Mouse (Mus musculus): Measurements from ENCODE around the gene Sarnp. TPM values are rescaled to one million over a fixed set of nuclear protein-coding genes. Genes with fewer than 3 reads are reported as not detected.

The Sarnp gene
- polyA plus RNA-seq, 1 experiment from 2014 or later, result 233 TPM

DNA sequence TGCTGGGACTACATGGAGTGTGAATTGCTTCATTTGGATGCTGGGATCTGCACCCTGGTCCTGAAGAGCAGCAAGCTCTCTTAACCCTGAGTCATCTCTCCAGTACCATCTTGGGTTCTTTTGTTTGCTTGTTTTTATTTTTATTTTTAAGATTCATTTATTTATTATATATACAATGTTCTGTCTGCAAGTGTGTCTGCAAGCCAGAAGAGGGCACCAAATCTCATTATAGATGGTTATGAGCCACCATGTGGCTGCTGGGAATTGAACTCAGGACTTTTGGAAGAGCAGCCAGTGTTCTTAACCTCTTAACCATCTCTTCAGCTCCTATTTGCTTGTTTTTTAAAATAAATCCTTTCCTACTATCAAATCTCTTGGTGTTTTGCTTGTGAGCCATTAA lies 20.3 kb downstream of the Sarnp start:
- H3K9ac ChIP-seq (ENCODE audit: low read length), result no peak overlapping the region
- DNase-seq (ENCODE audit: low spot score) (no peak), ATAC-seq (ENCODE audit: insufficient read depth, low FRiP score, low TSS enrichment) (no peak)
- no peak overlapping the region for H3K27ac ChIP-seq (ENCODE audit: low read depth, low read length)
- no peaks in the 10 kb centered on the region for H3K4me1 ChIP-seq (ENCODE audit: control insufficient read depth, insufficient read depth, low read length)
- H3K4me3 ChIP-seq (ENCODE audit: low read depth, low read length), result no peak overlapping the region
- H3K27me3 ChIP-seq (ENCODE audit: control insufficient read depth, insufficient read depth, low read length), result no peaks in the 10 kb centered on the region
- H3K4me2 ChIP-seq (ENCODE audit: low read depth), result no peak overlapping the region
- H3K36me3 ChIP-seq (ENCODE audit: control insufficient read depth, insufficient read depth, low read length), result peaks cover 13% of the 10 kb centered on the region
- H3K9me3 ChIP-seq (ENCODE audit: control insufficient read depth, low read length), result no peaks in the 10 kb centered on the region

DNA sequence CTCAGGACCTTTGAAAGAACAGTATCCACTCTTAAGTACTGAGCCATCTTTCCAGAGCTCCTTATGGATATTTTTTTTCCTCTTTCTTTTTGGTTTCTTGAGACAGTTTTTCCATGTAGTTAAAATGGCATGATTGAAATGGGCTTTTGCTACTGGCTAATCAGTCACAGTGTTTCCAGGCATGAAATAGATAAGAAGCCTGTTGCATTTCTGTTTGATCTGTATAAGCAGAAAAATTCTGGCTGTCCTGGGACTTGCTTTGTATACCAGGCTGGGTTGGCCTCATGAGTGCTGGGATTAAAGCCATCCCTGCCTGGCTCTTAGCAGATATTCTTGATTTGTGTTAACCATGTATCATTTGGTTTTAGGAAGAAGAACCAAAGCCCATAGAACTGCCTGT lies 22.3 kb downstream of the Sarnp start:
- Histone ChIP-seq H3K36me3 (ENCODE audit: control insufficient read depth, insufficient read depth, low read length) (peaks cover 12% of the 10 kb centered on the region), H3K27ac (ENCODE audit: low read depth, low read length) (no peak overlapping the region)
- no peak for ATAC-seq (ENCODE audit: insufficient read depth, low FRiP score, low TSS enrichment)

DNA sequence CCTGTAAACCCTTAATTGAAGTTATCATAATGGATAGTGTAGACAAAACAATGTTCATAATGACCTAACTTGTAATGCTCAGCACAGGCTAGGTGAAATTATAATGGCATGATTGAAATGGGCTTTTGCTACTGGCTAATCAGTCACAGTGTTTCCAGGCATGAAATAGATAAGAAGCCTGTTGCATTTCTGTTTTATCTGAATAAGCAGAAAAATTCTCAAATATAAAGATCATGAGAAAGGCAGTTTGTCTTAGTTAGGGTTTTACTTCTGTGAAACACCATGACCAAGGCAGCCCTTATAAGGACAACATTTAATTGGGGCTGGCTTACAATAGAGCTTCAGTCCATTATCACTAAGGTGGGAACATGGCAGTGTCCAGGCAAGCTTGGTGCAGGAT lies 23.5 kb downstream of the Sarnp start:
- Histone ChIP-seq H3K27ac (ENCODE audit: low read depth, low read length) (no peak overlapping the region), H3K36me3 (ENCODE audit: control insufficient read depth, insufficient read depth, low read length) (peaks cover 12% of the 10 kb centered on the region), H3K4me2 (ENCODE audit: low read depth) (no peak overlapping the region), H3K9me3 (ENCODE audit: control insufficient read depth, low read length) (no peaks in the 10 kb centered on the region), H3K4me3 (ENCODE audit: low read depth, low read length) (no peak overlapping the region), H3K9ac (ENCODE audit: low read length) (no peak overlapping the region), H3K4me1 (ENCODE audit: control insufficient read depth, insufficient read depth, low read length) (no peaks in the 10 kb centered on the region), H3K27me3 (ENCODE audit: control insufficient read depth, insufficient read depth, low read length) (no peaks in the 10 kb centered on the region)
- ATAC-seq (ENCODE audit: insufficient read depth, low FRiP score, low TSS enrichment) (no peak), DNase-seq (ENCODE audit: low spot score) (no peak)

More for the DNA sequence above, 22.3 kb downstream of the Sarnp start:
- DNase-seq (ENCODE audit: low spot score), result no peak
- no peaks in the 10 kb centered on the region for H3K27me3 ChIP-seq (ENCODE audit: control insufficient read depth, insufficient read depth, low read length)
- no peak overlapping the region for H3K4me2 ChIP-seq (ENCODE audit: low read depth)
- no peak overlapping the region for H3K9ac ChIP-seq (ENCODE audit: low read length)
- H3K9me3 ChIP-seq (ENCODE audit: control insufficient read depth, low read length), result no peaks in the 10 kb centered on the region
- no peaks in the 10 kb centered on the region for H3K4me1 ChIP-seq (ENCODE audit: control insufficient read depth, insufficient read depth, low read length)
- H3K4me3 ChIP-seq (ENCODE audit: low read depth, low read length), result no peak overlapping the region

DNA sequence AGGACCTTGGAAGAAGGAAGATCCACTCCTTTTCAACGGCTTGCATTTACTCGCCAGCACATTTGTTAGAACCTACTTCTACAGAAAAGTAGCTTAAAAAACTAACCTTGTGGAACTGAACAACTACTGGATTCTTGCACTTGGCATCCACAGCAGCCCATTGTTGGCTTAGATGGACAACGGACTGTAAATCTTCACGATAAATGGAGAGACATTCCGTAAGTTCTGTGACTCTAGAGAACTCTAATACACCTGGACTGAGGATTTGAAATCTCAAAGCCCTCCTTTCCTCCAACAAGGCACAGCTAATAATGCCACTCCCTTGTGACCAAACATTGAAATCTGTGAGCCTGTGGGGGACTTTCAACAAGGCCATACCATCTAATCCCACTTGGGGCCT lies 26.1 kb downstream of the Sarnp start:
- Histone ChIP-seq H3K27me3 (ENCODE audit: control insufficient read depth, insufficient read depth, low read length) (no peaks in the 10 kb centered on the region), H3K4me1 (ENCODE audit: control insufficient read depth, insufficient read depth, low read length) (no peaks in the 10 kb centered on the region), H3K27ac (ENCODE audit: low read depth, low read length) (no peak overlapping the region), H3K36me3 (ENCODE audit: control insufficient read depth, insufficient read depth, low read length) (peaks cover 8% of the 10 kb centered on the region), H3K9me3 (ENCODE audit: control insufficient read depth, low read length) (no peaks in the 10 kb centered on the region), H3K4me3 (ENCODE audit: low read depth, low read length) (no peak overlapping the region), H3K9ac (ENCODE audit: low read length) (no peak overlapping the region), H3K4me2 (ENCODE audit: low read depth) (no peak overlapping the region)
- 94% methylated on average over 5 of the region's 5 CpGs for WGBS
- ATAC-seq (ENCODE audit: insufficient read depth, low FRiP score, low TSS enrichment), result no peak
- no peak for DNase-seq (ENCODE audit: low spot score)

DNA sequence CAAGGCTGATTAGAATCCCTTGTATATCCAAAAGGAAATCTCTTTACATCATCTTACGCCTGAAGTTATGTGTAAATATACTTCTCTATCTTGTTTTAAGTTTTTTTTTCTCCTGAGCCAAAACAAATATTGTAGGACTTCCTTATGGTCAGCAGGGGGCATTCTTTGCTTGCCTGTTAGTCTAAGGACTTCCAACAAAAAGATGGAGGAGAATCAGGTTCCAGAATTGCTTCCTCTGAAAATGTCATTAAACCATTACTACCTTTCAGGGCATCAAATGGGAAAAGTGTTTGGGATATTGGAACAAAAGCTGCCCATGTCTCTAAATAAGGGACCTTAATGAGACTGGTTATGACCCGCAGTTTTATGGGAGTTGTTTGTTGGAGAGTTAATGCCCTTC lies 28.4 kb downstream of the Sarnp start:
- peaks cover 8% of the 10 kb centered on the region for H3K36me3 ChIP-seq (ENCODE audit: control insufficient read depth, insufficient read depth, low read length)
- H3K4me1 ChIP-seq (ENCODE audit: control insufficient read depth, insufficient read depth, low read length), result no peaks in the 10 kb centered on the region
- H3K27me3 ChIP-seq (ENCODE audit: control insufficient read depth, insufficient read depth, low read length), result no peaks in the 10 kb centered on the region
- DNase-seq (ENCODE audit: low spot score) (peak; percentile 31), ATAC-seq (ENCODE audit: insufficient read depth, low FRiP score, low TSS enrichment) (no peak)
- no peak overlapping the region for H3K4me3 ChIP-seq (ENCODE audit: low read depth, low read length)
- H3K27ac ChIP-seq (ENCODE audit: low read depth, low read length), result no peak overlapping the region
- no peaks in the 10 kb centered on the region for H3K9me3 ChIP-seq (ENCODE audit: control insufficient read depth, low read length)
- no peak overlapping the region for H3K4me2 ChIP-seq (ENCODE audit: low read depth)
- H3K9ac ChIP-seq (ENCODE audit: low read length), result no peak overlapping the region
- 37% methylated on average over 2 of the region's 2 CpGs for WGBS

DNA sequence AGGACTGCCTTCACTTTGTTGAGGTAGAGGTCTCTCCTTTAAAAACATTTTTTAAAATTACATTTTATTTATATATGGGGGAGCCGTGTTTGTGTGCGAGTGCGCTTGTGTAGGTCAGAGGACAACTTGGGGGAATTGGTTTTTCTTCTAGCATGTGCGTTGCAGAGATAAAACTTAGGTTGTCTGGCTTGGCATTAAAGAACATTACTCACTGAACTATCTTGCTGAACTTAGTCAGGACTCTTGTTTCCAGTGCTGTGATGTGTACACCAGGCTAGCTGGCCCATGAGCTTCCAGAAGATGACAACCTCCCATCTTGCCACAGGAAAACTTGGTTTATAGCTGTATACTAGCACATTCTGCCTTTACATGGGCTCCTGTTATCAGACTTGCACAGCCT lies 29.5 kb downstream of the Sarnp start:
- peaks cover 8% of the 10 kb centered on the region for H3K36me3 ChIP-seq (ENCODE audit: control insufficient read depth, insufficient read depth, low read length)

DNA sequence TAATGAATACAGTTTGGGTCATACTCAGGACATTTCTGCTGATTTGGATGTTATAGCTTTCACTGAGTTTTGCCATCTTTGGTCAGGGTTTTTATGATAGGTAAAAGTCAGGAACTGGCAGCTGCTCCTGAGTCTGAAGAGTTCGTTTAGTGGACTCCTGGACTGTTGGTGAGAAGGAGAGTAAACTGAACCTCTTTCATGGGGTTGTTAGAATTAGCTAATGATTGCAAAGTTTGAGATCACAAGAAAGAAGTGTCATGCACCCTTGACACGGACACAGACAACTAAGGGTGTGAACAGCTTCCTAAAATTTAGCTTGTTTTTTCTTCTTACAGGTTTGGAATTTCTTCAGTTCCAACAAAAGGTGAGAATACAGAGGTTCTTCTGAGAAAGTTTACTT lies 31.3 kb downstream of the Sarnp start:
- no peaks in the 10 kb centered on the region for H3K4me1 ChIP-seq (ENCODE audit: control insufficient read depth, insufficient read depth, low read length)
- DNase-seq (ENCODE audit: low spot score), result no peak
- no peaks in the 10 kb centered on the region; the same call in 1 of the 2 replicates for H3K36me3 ChIP-seq (ENCODE audit: control insufficient read depth, insufficient read depth, low read length)
- WGBS, result 48% methylated on average over 2 of the region's 2 CpGs
- no peak overlapping the region for H3K4me3 ChIP-seq (ENCODE audit: low read depth, low read length)
- no peak overlapping the region for H3K9ac ChIP-seq (ENCODE audit: low read length)
- H3K9me3 ChIP-seq (ENCODE audit: control insufficient read depth, low read length), result no peaks in the 10 kb centered on the region
- H3K27ac ChIP-seq (ENCODE audit: low read depth, low read length), result no peak overlapping the region
- no peak for ATAC-seq (ENCODE audit: insufficient read depth, low FRiP score, low TSS enrichment)
- no peaks in the 10 kb centered on the region for H3K27me3 ChIP-seq (ENCODE audit: control insufficient read depth, insufficient read depth, low read length)
- no peak overlapping the region for H3K4me2 ChIP-seq (ENCODE audit: low read depth)

More for the DNA sequence above, 29.5 kb downstream of the Sarnp start:
- H3K9ac ChIP-seq (ENCODE audit: low read length), result no peak overlapping the region
- H3K9me3 ChIP-seq (ENCODE audit: control insufficient read depth, low read length), result no peaks in the 10 kb centered on the region
- no peaks in the 10 kb centered on the region for H3K4me1 ChIP-seq (ENCODE audit: control insufficient read depth, insufficient read depth, low read length)
- 97% methylated on average over 4 of the region's 4 CpGs for WGBS
- no peak for ATAC-seq (ENCODE audit: insufficient read depth, low FRiP score, low TSS enrichment)
- DNase-seq (ENCODE audit: low spot score), result no peak
- H3K4me2 ChIP-seq (ENCODE audit: low read depth), result no peak overlapping the region
- H3K27ac ChIP-seq (ENCODE audit: low read depth, low read length), result no peak overlapping the region
- H3K4me3 ChIP-seq (ENCODE audit: low read depth, low read length), result no peak overlapping the region
- H3K27me3 ChIP-seq (ENCODE audit: control insufficient read depth, insufficient read depth, low read length), result no peaks in the 10 kb centered on the region

DNA sequence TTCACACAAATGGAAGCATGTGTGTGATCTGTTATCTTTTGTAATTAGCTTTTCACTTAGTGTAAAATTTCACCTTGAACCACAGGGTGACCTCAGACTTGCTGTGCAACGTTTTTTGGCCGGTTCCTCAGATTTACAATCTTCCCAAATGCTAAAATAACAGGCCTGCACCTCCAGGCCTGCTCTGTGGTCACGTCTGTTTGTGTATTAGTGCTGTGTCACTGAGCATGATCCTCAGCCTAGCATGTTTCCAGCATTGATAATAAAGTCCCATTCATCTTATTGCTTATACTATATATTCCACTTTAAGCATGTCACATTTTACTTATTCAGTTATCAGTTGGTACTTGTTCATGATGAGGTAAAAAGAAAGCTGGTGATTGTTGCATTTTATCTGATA lies 33.2 kb downstream of the Sarnp start:
- Histone ChIP-seq H3K4me3 (ENCODE audit: low read depth, low read length) (no peak overlapping the region), H3K9ac (ENCODE audit: low read length) (no peak overlapping the region), H3K9me3 (ENCODE audit: control insufficient read depth, low read length) (no peaks in the 10 kb centered on the region), H3K4me2 (ENCODE audit: low read depth) (no peak overlapping the region), H3K27me3 (ENCODE audit: control insufficient read depth, insufficient read depth, low read length) (no peaks in the 10 kb centered on the region), H3K27ac (ENCODE audit: low read depth, low read length) (no peak overlapping the region), H3K4me1 (ENCODE audit: control insufficient read depth, insufficient read depth, low read length) (no peaks in the 10 kb centered on the region), H3K36me3 (ENCODE audit: control insufficient read depth, insufficient read depth, low read length) (no peaks in the 10 kb centered on the region; the same call in 1 of the 2 replicates)
- WGBS, result 71% methylated on average over 3 of the region's 3 CpGs
- ATAC-seq (ENCODE audit: insufficient read depth, low FRiP score, low TSS enrichment), result no peak
- DNase-seq (ENCODE audit: low spot score), result no peak

DNA sequence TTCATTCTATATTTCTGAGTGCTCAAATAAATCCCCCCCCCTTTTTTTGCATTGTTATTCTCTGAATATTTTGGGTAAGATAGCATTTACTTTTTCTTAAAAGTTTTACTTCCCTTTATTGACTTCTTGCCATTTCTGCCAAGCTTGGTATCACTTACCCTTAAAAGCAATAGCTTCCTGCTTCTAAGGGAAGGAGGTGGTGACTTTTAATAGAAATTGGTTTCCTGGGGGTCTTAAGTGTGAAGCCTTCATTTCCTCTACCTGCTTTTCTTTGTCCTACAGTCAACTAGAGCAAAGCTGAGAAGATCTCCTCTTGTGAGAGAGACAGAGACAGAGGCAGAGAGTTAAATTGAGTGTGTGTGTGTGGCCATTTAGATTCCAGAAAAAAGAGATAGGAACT lies 44.0 kb downstream of the Sarnp start:
- H3K36me3 ChIP-seq (ENCODE audit: control insufficient read depth, insufficient read depth, low read length), result no peaks in the 10 kb centered on the region
- H3K4me3 ChIP-seq (ENCODE audit: low read depth, low read length), result no peak overlapping the region
- H3K9me3 ChIP-seq (ENCODE audit: control insufficient read depth, low read length), result no peaks in the 10 kb centered on the region
- no peak for ATAC-seq (ENCODE audit: insufficient read depth, low FRiP score, low TSS enrichment)
- no peak overlapping the region for H3K4me2 ChIP-seq (ENCODE audit: low read depth)
- no peak overlapping the region for H3K27ac ChIP-seq (ENCODE audit: low read depth, low read length)
- no peak overlapping the region for H3K9ac ChIP-seq (ENCODE audit: low read length)
- DNase-seq (ENCODE audit: low spot score), result no peak
- no peaks in the 10 kb centered on the region for H3K27me3 ChIP-seq (ENCODE audit: control insufficient read depth, insufficient read depth, low read length)
- H3K4me1 ChIP-seq (ENCODE audit: control insufficient read depth, insufficient read depth, low read length), result no peaks in the 10 kb centered on the region
